Mouse (Mus musculus) stomach, postnatal 0 days (tissue): ENCODE results near the gene Cryl1. TPM values are rescaled to one million over a fixed set of nuclear protein-coding genes. Genes with fewer than 3 reads are reported as not detected.
A peak's percentile ranks its signal among the peaks of the same experiment; 100 is the strongest.

ENCODE experiments used
- ATAC-seq: fragments of 200-750 bp; cut with Nextera tagmentation; 2 replicates; pipeline ENCODE4 v1.8.0; 2017; ENCODE audit not compliant: low FRiP score, low TSS enrichment
- DNase-seq: peaks from one replicate; pipeline ENCODE4 v3.0.0-alpha.2; 2016; ENCODE audit warnings: low spot score
- H3K27ac ChIP-seq: fragments of 300-500 bp; sonication (generic); replicated peaks from 2 replicates; pipeline ENCODE4 v1.5.1; 2014; ENCODE audit warnings: mild to moderate bottlenecking, control low read depth
- H3K27me3 ChIP-seq: fragments of 300-500 bp; sonication (generic); 2 replicates; pipeline ENCODE4 v1.6.1; 2014; ENCODE audit warnings: low read length; ENCODE audit not compliant: control insufficient read depth, insufficient read depth
- H3K36me3 ChIP-seq: fragments of 300-500 bp; sonication (generic); 2 replicates; pipeline ENCODE4 v1.6.1; 2014; ENCODE audit warnings: low read length, mixed read lengths; ENCODE audit not compliant: control insufficient read depth, insufficient read depth
- H3K4me1 ChIP-seq: fragments of 300-500 bp; sonication (generic); replicated peaks from 2 replicates; pipeline ENCODE4 v1.6.1; 2014; ENCODE audit warnings: antibody characterized with exemption; ENCODE audit not compliant: control insufficient read depth, insufficient read depth
- H3K4me2 ChIP-seq: fragments of 300-500 bp; sonication (generic); replicated peaks from 2 replicates; pipeline ENCODE4 v1.6.1; 2014; ENCODE audit warnings: low read depth, mild to moderate bottlenecking, control low read depth, moderate library complexity
- H3K4me3 ChIP-seq: fragments of 300-500 bp; sonication (generic); 2 replicates; pipeline ENCODE4 v1.5.1; 2014; ENCODE audit warnings: low read depth, low read length, control low read depth
- H3K9ac ChIP-seq: fragments of 300-500 bp; sonication (generic); 2 replicates; pipeline ENCODE4 v1.6.1; 2014; ENCODE audit warnings: mild to moderate bottlenecking, low read length, control low read depth, mixed read lengths
- H3K9me3 ChIP-seq: fragments of 300-500 bp; sonication (generic); 2 replicates; pipeline ENCODE4 v1.6.1; 2016; ENCODE audit warnings: low read length; ENCODE audit not compliant: control insufficient read depth
- CTCF ChIP-seq: IDR thresholded peaks from 2 replicates; pipeline ENCODE4 v1.5.1; 2016; ENCODE audit warnings: antibody characterized with exemption, low read depth, mild to moderate bottlenecking, moderate library complexity
- EP300 ChIP-seq: optimal IDR thresholded peaks from 2 replicates; pipeline ENCODE3; 2016; ENCODE audit warnings: antibody characterized with exemption
- WGBS: fragments of 180-500 bp; shearing (Covaris S2); extraction: QIAGEN DNeasy Blood & Tissue Kit; methylation state at CpG from one replicate; pipeline ENCODE4 v1.1.7; 2014; 5-methylcytosine and 5-hydroxymethylcytosine counted together
- polyA plus RNA-seq: library from polyadenylated mRNA; unstranded; fragments of >200 nt; fragmentation: Nextera tagmentation; extraction: Ambion mirVana; gene quantifications from 2 replicates; pipeline ENCODE4 v1.2.1, GENCODE M21; 2015

The Cryl1 gene
- polyA plus RNA-seq, 1 experiment from 2014 or later = 49.8 TPM

- ATAC-seq (no peak), DNase-seq (no peak)
- TF ChIP-seq EP300 (no peak), CTCF (no peak)
- Histone ChIP-seq H3K4me2 (no peak overlapping the region), H3K36me3 (no peaks in the 10 kb centered on the region), H3K9me3 (no peaks in the 10 kb centered on the region), H3K4me3 (no peak overlapping the region), H3K9ac (no peak overlapping the region), H3K4me1 (no peaks in the 10 kb centered on the region), H3K27ac (no peak overlapping the region), H3K27me3 (no peaks in the 10 kb centered on the region)
- 66% methylated on average over 5 of the region's 5 CpGs for WGBS
Measured at GRCm38 (mm10) chr14:57366724-57367123, 31.6 kb downstream of the Cryl1 start.

GRCm38 (mm10) chr14:57365341-57365740 lies 33.0 kb downstream of the Cryl1 start:
- no peaks in the 10 kb centered on the region for H3K9me3 ChIP-seq
- no peaks in the 10 kb centered on the region for H3K4me1 ChIP-seq
- TF ChIP-seq EP300 = no peak
- no peak for TF ChIP-seq CTCF
- no peak overlapping the region for H3K9ac ChIP-seq
- no peak for DNase-seq
- no peaks in the 10 kb centered on the region for H3K36me3 ChIP-seq
- no peaks in the 10 kb centered on the region for H3K27me3 ChIP-seq
- ATAC-seq = no peak
- H3K4me3 ChIP-seq = no peak overlapping the region
- no peak overlapping the region for H3K27ac ChIP-seq
- 78% methylated on average over 9 of the region's 9 CpGs for whole genome bisulfite sequencing
- no peak overlapping the region for H3K4me2 ChIP-seq

- no peak overlapping the region for H3K4me3 ChIP-seq
- no peaks in the 10 kb centered on the region for H3K27me3 ChIP-seq
- no peak for DNase-seq
- no peaks in the 10 kb centered on the region for H3K36me3 ChIP-seq
- H3K4me1 ChIP-seq = no peaks in the 10 kb centered on the region
- H3K4me2 ChIP-seq = no peak overlapping the region
- WGBS = 77% methylated on average over 6 of the region's 6 CpGs
- no peak overlapping the region for H3K9ac ChIP-seq
- H3K9me3 ChIP-seq = no peaks in the 10 kb centered on the region
- H3K27ac ChIP-seq = no peak overlapping the region
- no peak for TF ChIP-seq CTCF
- ATAC-seq = no peak
Measured at GRCm38 (mm10) chr14:57363833-57364232, 34.5 kb downstream of the Cryl1 start.

- no peak overlapping the region for H3K4me3 ChIP-seq
- no peak overlapping the region for H3K9ac ChIP-seq
- H3K36me3 ChIP-seq = no peaks in the 10 kb centered on the region
- DNase-seq (peak; percentile 88), ATAC-seq (peak; percentile 73)
- no peak for TF ChIP-seq EP300
- TF ChIP-seq CTCF = peak; percentile 91
- H3K27ac ChIP-seq = no peak overlapping the region
- H3K4me2 ChIP-seq = no peak overlapping the region
- H3K4me1 ChIP-seq = no peaks in the 10 kb centered on the region
- H3K27me3 ChIP-seq = no peaks in the 10 kb centered on the region
- no peaks in the 10 kb centered on the region for H3K9me3 ChIP-seq
- WGBS = 14% methylated on average over 23 of the region's 31 CpGs
Measured at GRCm38 (mm10) chr14:57362726-57363660, 35.3 kb downstream of the Cryl1 start.

- no peak for ATAC-seq
- Histone ChIP-seq H3K36me3 (no peaks in the 10 kb centered on the region), H3K27me3 (no peaks in the 10 kb centered on the region), H3K4me1 (no peaks in the 10 kb centered on the region), H3K9me3 (no peaks in the 10 kb centered on the region), H3K9ac (no peak overlapping the region), H3K4me3 (no peak overlapping the region), H3K4me2 (no peak overlapping the region), H3K27ac (no peak overlapping the region)
- no peak for DNase-seq
- TF ChIP-seq CTCF (no peak), EP300 (no peak)
- WGBS = 70% methylated on average over 5 of the region's 5 CpGs
Measured at GRCm38 (mm10) chr14:57357030-57357429, 41.3 kb downstream of the Cryl1 start.

GRCm38 (mm10) chr14:57351521-57352235 lies 46.7 kb downstream of the Cryl1 start:
- H3K27me3 ChIP-seq = no peaks in the 10 kb centered on the region
- H3K4me3 ChIP-seq = no peak overlapping the region
- no peak overlapping the region for H3K27ac ChIP-seq
- H3K4me2 ChIP-seq = no peak overlapping the region
- TF ChIP-seq EP300 (no peak), CTCF (no peak)
- ATAC-seq (no peak), DNase-seq (no peak)
- H3K9me3 ChIP-seq = no peaks in the 10 kb centered on the region
- no peak overlapping the region for H3K9ac ChIP-seq
- no peaks in the 10 kb centered on the region for H3K4me1 ChIP-seq
- no peaks in the 10 kb centered on the region for H3K36me3 ChIP-seq
- WGBS = 92% methylated on average over 7 of the region's 7 CpGs
